Mouse (Mus musculus) layer of hippocampus, postnatal 14 days (tissue): ENCODE measurements around the gene Mrpl30. TPM values are rescaled to one million over a fixed set of nuclear protein-coding genes. Genes with fewer than 3 reads are reported as not detected.

Experiments used
- DNase-seq, 2 experiments: peaks; one replicate each; pipeline ENCODE4 v3.0.0; 2021 to 2022; ENCODE audit warnings: low spot score in 2 of 2, mixed read lengths in 1 of 2
- total RNA-seq, 2 experiments: library from RNA; stranded (reverse); gene quantifications; 2 replicates each; pipeline ENCODE4 v1.2.3; 2021

The Mrpl30 gene
- total RNA-seq, 2 experiments from 2014 or later, result 141 to 142 TPM

GRCm38 (mm10) chr1:37894606-37895005, 4.3 kb downstream of the Mrpl30 start:
- no peak for DNase-seq

GRCm38 (mm10) chr1:37899816-37900215, 9.5 kb downstream of the Mrpl30 start:
- no peak for DNase-seq

- DNase-seq, result no peak
Observed at GRCm38 (mm10) chr1:37900288-37900687, 10.0 kb downstream of the Mrpl30 start.

DNA sequence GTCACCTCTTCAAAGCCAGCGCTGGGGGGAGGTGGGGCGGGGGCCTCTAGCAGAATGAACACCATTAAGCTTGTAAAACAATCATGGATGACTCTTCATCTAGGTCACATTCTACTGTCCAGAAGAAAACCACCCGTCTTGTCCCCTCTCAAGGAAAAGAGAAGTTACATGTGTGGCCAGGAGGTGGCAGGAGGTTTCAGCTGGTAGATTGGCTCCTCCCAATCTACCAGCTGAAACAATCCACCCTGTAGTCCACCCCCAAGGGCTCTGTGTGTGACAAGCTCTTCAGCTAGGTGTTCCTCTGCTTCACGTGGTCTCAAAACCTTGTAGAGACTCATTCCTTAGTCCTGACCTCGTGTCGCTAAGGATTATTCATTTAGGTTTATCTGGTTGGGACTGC, 12.9 kb downstream of the Mrpl30 start:
- peak; percentile 13 to 54 for DNase-seq

DNA sequence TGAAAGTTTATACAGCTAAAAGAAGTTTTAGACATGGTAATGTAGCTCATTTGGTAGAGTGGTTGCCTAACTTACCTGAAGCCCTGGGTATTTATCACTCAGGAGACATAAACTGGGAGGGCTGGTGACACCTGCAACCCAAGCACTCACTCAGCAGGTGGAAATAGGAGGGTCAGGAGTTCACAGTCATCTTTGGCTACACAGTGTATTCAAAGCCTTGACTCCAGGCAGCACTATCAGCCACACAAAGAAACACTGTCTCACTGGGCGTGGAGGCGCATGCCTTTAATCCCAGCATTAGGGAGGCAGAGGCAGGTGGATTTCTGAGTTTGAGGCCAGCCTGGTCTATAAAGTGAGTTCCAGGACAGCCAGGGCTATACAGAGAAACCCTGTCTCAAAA, 22.5 kb downstream of the Mrpl30 start:
- no peak for DNase-seq

GRCm38 (mm10) chr1:37916393-37916792, 26.1 kb downstream of the Mrpl30 start, which contains the start of gene Lyg2:
Gene Lyg2 (minus strand): TSS chr1:37916493.
- DNase-seq, result no peak

DNA sequence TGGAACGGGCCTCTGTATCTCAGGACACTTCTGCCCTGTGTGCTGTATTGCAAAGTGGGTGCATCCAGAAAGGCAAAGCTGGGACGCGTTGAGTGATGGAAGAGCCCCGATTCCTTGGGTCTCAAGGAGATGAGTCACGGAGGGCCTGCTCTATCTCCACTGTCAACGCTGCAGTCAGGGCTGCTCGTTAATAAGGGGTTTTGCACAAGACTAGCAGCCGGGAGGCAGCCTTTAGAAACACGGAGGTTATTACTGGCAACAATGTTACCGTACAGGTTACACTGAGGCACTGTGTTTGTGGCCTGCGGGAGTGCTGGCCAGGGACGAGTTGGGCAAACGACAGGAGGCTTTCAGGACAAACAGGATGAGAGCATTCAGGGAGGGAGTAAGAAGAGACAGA, 27.4 kb downstream of the Mrpl30 start:
- DNase-seq, result no peak

DNA sequence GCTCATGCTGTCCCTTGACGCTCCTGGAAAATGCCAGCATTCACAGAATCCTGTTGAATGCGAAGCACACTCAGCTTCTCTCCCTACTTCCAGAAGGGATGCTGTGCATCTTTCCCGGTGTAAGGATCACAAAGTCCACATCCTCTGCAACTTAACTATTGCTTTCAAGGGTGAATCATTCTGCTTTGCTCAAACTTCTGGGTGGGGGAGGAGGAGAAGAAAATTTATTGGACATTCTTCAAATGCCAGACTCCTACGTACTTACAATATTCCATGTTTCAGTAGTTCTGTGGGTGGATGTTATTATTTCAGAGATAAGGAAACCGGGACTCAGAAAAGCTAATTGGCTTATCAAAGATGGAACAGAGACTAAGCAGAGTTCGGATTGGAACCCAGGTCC, 27.8 kb downstream of the Mrpl30 start:
- no peak for DNase-seq

DNA sequence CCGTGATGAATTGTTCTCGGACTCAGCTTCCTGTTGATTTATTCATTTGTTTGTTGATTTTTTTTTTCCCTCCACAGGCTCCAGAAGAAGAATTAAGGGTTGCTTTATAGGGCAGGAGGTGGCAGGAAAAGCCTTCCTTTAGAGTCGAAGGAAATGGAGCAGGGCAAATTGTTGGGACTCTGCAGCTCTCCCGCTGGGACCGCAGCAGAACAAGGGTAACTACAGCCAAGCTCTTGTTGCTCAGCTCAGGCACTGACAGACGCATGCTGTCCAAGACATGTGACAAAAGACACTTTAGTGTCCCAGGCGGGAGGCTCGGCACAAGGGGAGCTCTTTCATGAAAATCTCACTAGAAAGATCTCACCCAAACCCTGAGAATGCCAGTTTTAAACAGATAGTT, 32.3 kb downstream of the Mrpl30 start:
- DNase-seq, result no peak

GRCm38 (mm10) chr1:37925971-37926370, 35.7 kb downstream of the Mrpl30 start:
- no peak for DNase-seq

- peak in 1 of 2 experiments; percentile 7 for DNase-seq
Observed at GRCm38 (mm10) chr1:37931806-37932205, 41.5 kb downstream of the Mrpl30 start.

Other genes starting within 250 kb of the Mrpl30 start
- gene 2010300C02Rik, start 170.4 kb upstream of the Mrpl30 start, total RNA-seq, result 100 to 1,000 TPM; 260 to 286 TPM
- gene Tsga10, start 24.0 kb upstream of the Mrpl30 start, total RNA-seq, result 10 to 100 TPM; 16.0 to 20.2 TPM
- gene Lipt1, start 18.7 kb upstream of the Mrpl30 start, total RNA-seq, result 1 to 10 TPM; 4.8 to 7.2 TPM
- 10 to 100 TPM in 1 of 2 experiments, 1 to 10 TPM in 1; 9.7 to 14.2 TPM for gene Mitd1, start 66 bp upstream of the Mrpl30 start, total RNA-seq
- not detected for gene Lyg2, start 26.0 kb downstream of the Mrpl30 start, total RNA-seq
- not detected for gene Lyg1, start 67.3 kb downstream of the Mrpl30 start, total RNA-seq
- 10 to 100 TPM; 57.9 to 64.9 TPM for gene Txndc9, start 107.4 kb downstream of the Mrpl30 start, total RNA-seq
- gene Eif5b, start 107.5 kb downstream of the Mrpl30 start, total RNA-seq, result 10 to 100 TPM; 36.6 to 39.9 TPM
- gene Rev1, start 239.3 kb downstream of the Mrpl30 start, total RNA-seq, result 10 to 100 TPM; 33.0 to 36.4 TPM